Mouse (Mus musculus) hindbrain, embryonic 14.5 days (tissue): Measurements from ENCODE around the gene Pmf1. TPM values are rescaled to one million over a fixed set of nuclear protein-coding genes. Genes with fewer than 3 reads are reported as not detected.

Experiments used
- ATAC-seq: fragments of 200-750 bp; cut with Nextera tagmentation; 2 replicates; pipeline ENCODE4 v1.8.0; 2017; ENCODE audit warnings: moderate number of reproducible peaks, mild to moderate bottlenecking, moderate TSS enrichment, moderate library complexity; ENCODE audit not compliant: low FRiP score
- DNase-seq: peaks from one replicate; pipeline ENCODE4 v3.0.0-alpha.2; 2015; ENCODE audit warnings: low spot score
- H3K27ac ChIP-seq: fragments of 300-500 bp; sonication (generic); 2 replicates; pipeline ENCODE4 v1.5.1; 2014; ENCODE audit warnings: mild to moderate bottlenecking, moderate library complexity
- H3K27me3 ChIP-seq: fragments of 300-500 bp; sonication (generic); 2 replicates; pipeline ENCODE4 v1.6.1; 2014; ENCODE audit warnings: mild to moderate bottlenecking, low read length, mixed read lengths; ENCODE audit not compliant: control insufficient read depth, insufficient read depth
- H3K36me3 ChIP-seq: fragments of 300-500 bp; sonication (generic); replicated peaks from 2 replicates; pipeline ENCODE4 v1.6.1; 2014; ENCODE audit not compliant: control insufficient read depth, insufficient read depth
- H3K4me1 ChIP-seq: fragments of 300-500 bp; sonication (generic); replicated peaks from 2 replicates; pipeline ENCODE4 v1.6.1; 2014; ENCODE audit warnings: antibody characterized with exemption, low read length, mixed read lengths; ENCODE audit not compliant: control insufficient read depth, insufficient read depth
- H3K4me2 ChIP-seq: fragments of 300-500 bp; sonication (generic); replicated peaks from 2 replicates; pipeline ENCODE4 v1.6.1; 2014; ENCODE audit warnings: mild to moderate bottlenecking, moderate library complexity
- H3K4me3 ChIP-seq: fragments of 300-500 bp; sonication (generic); replicated peaks from 2 replicates; pipeline ENCODE4 v1.5.1; 2014; ENCODE audit warnings: mild to moderate bottlenecking, low read length
- H3K9ac ChIP-seq: fragments of 300-500 bp; sonication (generic); 2 replicates; pipeline ENCODE4 v1.6.1; 2014
- H3K9me3 ChIP-seq: fragments of 300-500 bp; sonication (generic); 2 replicates; pipeline ENCODE4 v1.6.1; 2016; ENCODE audit warnings: low read length; ENCODE audit not compliant: control insufficient read depth
- WGBS: fragments of 180-500 bp; shearing (Covaris S2); extraction: QIAGEN DNeasy Blood & Tissue Kit; methylation state at CpG from one replicate; pipeline ENCODE4 v1.1.7; 2014; 5-methylcytosine and 5-hydroxymethylcytosine counted together
- microRNA-seq: library from miRNA; unstranded; fragments of <30 nt; microRNA quantifications from one replicate; pipeline ENCODE4, GENCODE M21; 2016
- polyA plus RNA-seq: library from polyadenylated mRNA; unstranded; fragments of >200 nt; fragmentation: Nextera tagmentation; extraction: Ambion mirVana; gene quantifications from 2 replicates; pipeline ENCODE4 v1.2.1, GENCODE M21; 2014

The Pmf1 gene
- polyA plus RNA-seq, 1 experiment from 2014 or later = 26.0 TPM

- WGBS = 96% methylated on average over 9 of the region's 9 CpGs
- ATAC-seq (no peak), DNase-seq (no peak)
- no peaks in the 10 kb centered on the region for H3K9me3 ChIP-seq
- no peak overlapping the region for H3K27ac ChIP-seq
- H3K36me3 ChIP-seq = peaks cover 100% of the 10 kb centered on the region
- H3K4me3 ChIP-seq = no peak overlapping the region
- H3K9ac ChIP-seq = no peak overlapping the region
- no peak overlapping the region for H3K4me2 ChIP-seq
- no peaks in the 10 kb centered on the region for H3K27me3 ChIP-seq
- H3K4me1 ChIP-seq = no peaks in the 10 kb centered on the region
Observed at GRCm38 (mm10) chr3:88352907-88353306, 57.2 kb downstream of the Pmf1 start.

DNA sequence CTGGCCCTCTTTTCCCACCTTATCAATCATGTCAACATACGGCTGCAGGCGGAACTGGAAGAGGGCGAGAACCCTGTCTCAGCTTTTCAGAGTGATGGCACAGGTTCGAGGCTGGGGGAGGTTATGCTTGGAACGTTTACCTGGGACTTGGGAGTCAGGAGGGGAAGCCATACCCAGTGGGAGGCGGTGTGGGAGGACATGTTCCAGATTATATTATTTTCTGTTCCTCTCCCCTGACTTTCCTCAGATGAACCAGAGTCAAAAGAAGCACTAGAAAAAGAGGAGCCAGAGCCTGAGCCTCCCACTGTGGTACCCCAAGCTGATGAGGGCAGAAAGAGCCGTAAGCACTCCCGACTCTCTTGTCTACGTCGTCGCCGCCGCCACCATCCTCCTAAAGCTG, 59.4 kb downstream of the Pmf1 start:
- DNase-seq (no peak), ATAC-seq (no peak)
- H3K4me3 ChIP-seq = no peak overlapping the region
- no peak overlapping the region for H3K9ac ChIP-seq
- no peaks in the 10 kb centered on the region for H3K4me1 ChIP-seq
- H3K4me2 ChIP-seq = no peak overlapping the region
- H3K36me3 ChIP-seq = peaks cover 100% of the 10 kb centered on the region
- no peaks in the 10 kb centered on the region for H3K27me3 ChIP-seq
- WGBS = 95% methylated on average over 13 of the region's 13 CpGs
- no peaks in the 10 kb centered on the region for H3K9me3 ChIP-seq
- H3K27ac ChIP-seq = no peak overlapping the region

Small RNA genes within 50 kb of the gene (microRNA-seq; reads per million reads assigned to microRNA genes)
- gene Mir7011 = not detected

Other genes starting within 250 kb of the Pmf1 start
- 0.48 and 0.76 TPM in 2 replicates for gene Rhbg, start 155.6 kb downstream of the Pmf1 start, polyA plus RNA-seq
- gene Gm38392, start 123.1 kb downstream of the Pmf1 start, polyA plus RNA-seq = 0.37 TPM in 1 of 2 replicates, not detected in the other
- 5.8 and 8.5 TPM in 2 replicates for gene Tsacc, start 113.3 kb downstream of the Pmf1 start, polyA plus RNA-seq
- gene Cct3, start 113.2 kb downstream of the Pmf1 start, polyA plus RNA-seq = 455 and 498 TPM in 2 replicates
- 72.7 and 81.3 TPM in 2 replicates for gene Glmp, start 85.3 kb downstream of the Pmf1 start, polyA plus RNA-seq
- 0.67 and 0.82 TPM in 2 replicates for gene Tmem79, start 74.2 kb downstream of the Pmf1 start, polyA plus RNA-seq
- gene Smg5, start 74.1 kb downstream of the Pmf1 start, polyA plus RNA-seq = 44.2 and 47.9 TPM in 2 replicates
- gene Paqr6, start 45.7 kb downstream of the Pmf1 start, polyA plus RNA-seq = 0.94 and 1.1 TPM in 2 replicates
- 0.20 TPM in 1 of 2 replicates, not detected in the other for gene Bglap3, start 37.6 kb downstream of the Pmf1 start, polyA plus RNA-seq
- gene Bglap2, start 31.6 kb downstream of the Pmf1 start, polyA plus RNA-seq = not detected in 2 replicates
- gene Bglap, start 25.9 kb downstream of the Pmf1 start, polyA plus RNA-seq = not detected in 2 replicates
- gene Slc25a44, start 14.8 kb upstream of the Pmf1 start, polyA plus RNA-seq = 36.4 and 42.2 TPM in 2 replicates
- gene Sema4a, start 50.9 kb upstream of the Pmf1 start, polyA plus RNA-seq = 21.5 and 22.9 TPM in 2 replicates
- 44.3 and 47.3 TPM in 2 replicates for gene Lmna, start 99.6 kb upstream of the Pmf1 start, polyA plus RNA-seq
- gene Mex3a, start 122.1 kb upstream of the Pmf1 start, polyA plus RNA-seq = 30.8 and 31.0 TPM in 2 replicates
- gene Rab25, start 138.0 kb upstream of the Pmf1 start, polyA plus RNA-seq = 0.20 TPM in 1 of 2 replicates, not detected in the other
- gene Lamtor2, start 142.7 kb upstream of the Pmf1 start, polyA plus RNA-seq = 102 and 107 TPM in 2 replicates
- 42.9 and 53.6 TPM in 2 replicates for gene Ubqln4, start 143.4 kb upstream of the Pmf1 start, polyA plus RNA-seq
- gene Ssr2, start 165.5 kb upstream of the Pmf1 start, polyA plus RNA-seq = 117 and 129 TPM in 2 replicates
- gene Arhgef2, start 195.6 kb upstream of the Pmf1 start, polyA plus RNA-seq = 96.0 and 115 TPM in 2 replicates
- not detected in 2 replicates for gene Rxfp4, start 242.8 kb upstream of the Pmf1 start, polyA plus RNA-seq